Mouse (Mus musculus): ENCODE measurements around the gene Pi4kb. TPM values are rescaled to one million over a fixed set of nuclear protein-coding genes. Genes with fewer than 3 reads are reported as not detected.

The Pi4kb gene
- polyA plus RNA-seq, 1 experiment: 85.1 TPM

DNA sequence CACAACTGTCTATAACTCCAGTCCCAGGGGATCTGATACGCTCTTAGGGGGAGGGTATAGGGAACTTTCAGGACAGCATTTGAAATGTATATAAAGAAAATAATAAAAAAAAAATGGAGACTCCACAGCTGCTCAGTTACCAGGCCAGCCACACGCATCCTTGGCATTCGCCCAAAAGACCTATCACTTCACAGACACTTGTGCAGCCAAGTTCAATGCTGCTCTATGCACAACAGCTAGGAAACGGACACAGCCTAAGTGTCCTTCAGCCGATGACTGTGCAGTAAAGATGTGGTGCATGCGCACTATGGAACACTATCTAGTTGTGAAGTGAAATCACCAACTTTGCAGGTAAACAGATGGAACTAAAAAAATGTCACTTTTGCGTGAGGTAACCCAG is 81.7 kb downstream of the Pi4kb start:
- DNase-seq (ENCODE audit: low spot score): no peak

Other genes starting within 250 kb of the Pi4kb start
- gene Cgn, start 188.2 kb upstream of the Pi4kb start, polyA plus RNA-seq (2012; rRNA removed): 19.1 and 21.6 TPM in 2 replicates
- gene Pogz, start 137.2 kb upstream of the Pi4kb start, polyA plus RNA-seq (2012; rRNA removed): 19.3 and 21.1 TPM in 2 replicates
- 242 and 281 TPM in 2 replicates for gene Psmb4, start 87.8 kb upstream of the Pi4kb start, polyA plus RNA-seq (2012; rRNA removed)
- gene Selenbp1, start 41.7 kb upstream of the Pi4kb start, polyA plus RNA-seq (2012; rRNA removed): 83.1 and 85.8 TPM in 2 replicates
- gene Rfx5, start 20.7 kb upstream of the Pi4kb start, polyA plus RNA-seq (2012; rRNA removed): 22.7 and 23.4 TPM in 2 replicates
- 14.0 and 17.6 TPM in 2 replicates for gene Zfp687, start 40.7 kb downstream of the Pi4kb start, polyA plus RNA-seq (2012; rRNA removed)
- 172 and 195 TPM in 2 replicates for gene Psmd4, start 67.9 kb downstream of the Pi4kb start, polyA plus RNA-seq (2012; rRNA removed)
- gene Pip5k1a, start 132.2 kb downstream of the Pi4kb start, polyA plus RNA-seq (2012; rRNA removed): 27.2 and 28.2 TPM in 2 replicates
- gene Vps72, start 136.3 kb downstream of the Pi4kb start, polyA plus RNA-seq (2012; rRNA removed): 70.9 and 76.2 TPM in 2 replicates
- 1.2 and 1.5 TPM in 2 replicates for gene Tmod4, start 149.7 kb downstream of the Pi4kb start, polyA plus RNA-seq (2012; rRNA removed)
- gene Scnm1, start 159.3 kb downstream of the Pi4kb start, polyA plus RNA-seq (2012; rRNA removed): 84.2 and 90.2 TPM in 2 replicates
- 10.4 and 11.0 TPM in 2 replicates for gene Lysmd1, start 159.4 kb downstream of the Pi4kb start, polyA plus RNA-seq (2012; rRNA removed)
- 8.5 and 8.7 TPM in 2 replicates for gene Tnfaip8l2, start 167.6 kb downstream of the Pi4kb start, polyA plus RNA-seq (2012; rRNA removed)
- gene Sema6c, start 185.7 kb downstream of the Pi4kb start, polyA plus RNA-seq (2012; rRNA removed): 4.2 and 5.8 TPM in 2 replicates
- gene Gabpb2, start 243.2 kb downstream of the Pi4kb start, polyA plus RNA-seq (2012; rRNA removed): 21.4 and 21.9 TPM in 2 replicates

Measured in urinary bladder, adult 2 months (tissue).